Mouse (Mus musculus): ENCODE data around the gene Ebf1.
A peak's percentile ranks its signal among the peaks of the same experiment; 100 is the strongest.

Gene Ebf1

GRCm38 (mm10) chr11:44949140-44949539, 332.0 kb downstream of the Ebf1 start:
- no peak for DNase-seq (ENCODE audit: low read depth, low spot score)

- DNase-seq (ENCODE audit: low read depth, low spot score): no peak
Observed at GRCm38 (mm10) chr11:44950319-44950718, 333.2 kb downstream of the Ebf1 start.

DNA sequence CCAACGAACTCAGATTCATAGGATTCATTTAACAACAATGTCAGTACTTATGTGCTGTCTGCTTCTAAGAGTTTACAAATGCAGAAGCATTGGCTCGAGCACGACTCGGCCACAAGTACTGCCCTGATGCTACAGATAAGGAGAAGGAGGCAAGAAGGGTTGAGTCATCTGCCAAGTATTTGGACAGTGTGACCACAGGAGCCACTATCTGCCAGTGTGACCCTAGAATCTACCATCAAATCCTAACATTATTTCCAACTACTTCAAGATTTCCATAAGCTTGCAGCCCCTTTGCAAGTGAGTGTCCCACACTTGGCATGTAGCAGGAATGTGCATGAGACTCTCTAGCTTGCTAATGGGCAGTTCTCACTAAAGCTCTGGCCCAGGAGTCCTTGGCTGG, 334.4 kb downstream of the Ebf1 start:
- DNase-seq (ENCODE audit: low read depth, low spot score): no peak

GRCm38 (mm10) chr11:44953337-44953736, 336.2 kb downstream of the Ebf1 start:
- DNase-seq (ENCODE audit: low read depth, low spot score): no peak

DNA sequence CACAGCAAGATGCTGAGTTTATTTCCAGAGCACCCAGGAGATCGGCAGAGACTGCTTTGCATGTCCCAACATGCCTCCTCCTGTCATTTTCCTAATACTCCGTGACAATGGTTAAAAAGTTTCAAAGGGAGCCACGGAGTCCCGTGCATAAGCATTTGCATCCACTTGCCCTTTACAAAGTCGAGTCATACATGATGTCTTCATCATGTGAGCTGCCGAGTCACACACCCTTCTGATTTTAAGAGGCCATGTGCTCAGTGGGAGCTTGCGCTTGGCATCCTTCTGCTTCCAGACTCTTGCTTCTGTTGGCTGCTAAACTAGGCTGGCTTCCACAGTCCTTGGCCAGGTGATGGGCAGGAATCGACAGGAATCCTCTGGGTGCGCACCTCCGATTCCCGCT, 336.7 kb downstream of the Ebf1 start:
- DNase-seq (ENCODE audit: low read depth, low spot score): no peak

DNA sequence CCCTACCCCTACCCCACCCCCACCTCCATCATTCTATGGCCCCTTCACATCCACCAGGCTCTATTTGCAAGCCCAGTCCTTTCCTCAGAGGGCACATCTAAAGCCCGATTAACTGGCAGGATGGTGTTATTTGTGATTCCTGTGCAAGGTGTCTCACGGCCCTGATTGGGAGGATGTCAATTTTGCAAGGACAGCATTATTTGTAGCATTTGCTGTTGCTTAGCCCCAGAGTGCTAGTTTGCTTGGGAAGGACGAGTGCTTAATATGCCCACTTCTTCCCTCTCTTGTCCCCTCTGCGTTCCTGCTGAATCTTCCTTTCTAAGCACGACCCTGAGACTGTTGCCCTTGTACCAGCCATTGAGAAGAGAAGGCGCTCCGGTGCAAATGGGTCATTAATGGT, 337.2 kb downstream of the Ebf1 start:
- no peak for DNase-seq (ENCODE audit: low read depth, low spot score)

GRCm38 (mm10) chr11:44962746-44963440, 345.8 kb downstream of the Ebf1 start:
- no peak for DNase-seq (ENCODE audit: low read depth, low spot score)

GRCm38 (mm10) chr11:44969011-44969410, 351.9 kb downstream of the Ebf1 start:
- DNase-seq (ENCODE audit: low read depth, low spot score): no peak

GRCm38 (mm10) chr11:44974271-44974670, 357.2 kb downstream of the Ebf1 start:
- DNase-seq (ENCODE audit: low read depth, low spot score): no peak

- no peak for DNase-seq (ENCODE audit: low read depth, low spot score)
Observed at GRCm38 (mm10) chr11:44975151-44975550, 358.0 kb downstream of the Ebf1 start.

DNA sequence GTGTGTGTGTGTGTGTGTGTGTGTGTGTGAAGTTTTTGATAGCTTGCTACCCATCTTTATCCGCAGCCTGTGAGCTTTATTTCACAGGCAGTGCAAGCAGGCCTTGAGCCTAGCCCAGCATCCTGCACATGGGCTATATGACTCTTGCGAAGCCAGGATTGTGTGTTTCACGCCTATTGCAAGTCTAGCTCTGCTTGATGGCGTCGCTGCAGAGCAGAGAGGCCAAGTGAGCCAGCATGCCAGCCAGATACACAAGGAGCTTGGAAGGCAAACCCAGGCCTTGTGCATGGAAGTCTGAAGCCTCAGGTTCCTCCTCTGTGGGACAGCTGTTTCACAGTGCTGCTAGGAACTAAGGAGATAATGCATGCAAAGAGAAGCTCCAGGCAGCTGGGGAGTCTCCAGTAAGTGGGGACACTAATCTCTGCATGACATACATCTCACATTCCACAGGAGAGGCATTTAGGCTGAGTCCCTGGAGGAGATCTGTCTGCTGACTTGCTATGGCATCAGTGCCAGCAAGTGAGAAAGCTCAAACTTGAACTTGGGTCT, 359.2 kb downstream of the Ebf1 start:
- DNase-seq (ENCODE audit: low read depth, low spot score): no peak

GRCm38 (mm10) chr11:44977921-44978397, 360.8 kb downstream of the Ebf1 start:
- DNase-seq (ENCODE audit: low read depth, low spot score): no peak

- DNase-seq (ENCODE audit: low read depth, low spot score): no peak
Observed at GRCm38 (mm10) chr11:44979391-44979790, 362.3 kb downstream of the Ebf1 start.

GRCm38 (mm10) chr11:44982225-44982624, 365.1 kb downstream of the Ebf1 start:
- no peak for DNase-seq (ENCODE audit: low read depth, low spot score)

- DNase-seq (ENCODE audit: low read depth, low spot score): no peak
Observed at GRCm38 (mm10) chr11:44983961-44984360, 366.8 kb downstream of the Ebf1 start.

- DNase-seq (ENCODE audit: low read depth, low spot score): no peak
Observed at GRCm38 (mm10) chr11:44984381-44984780, 367.3 kb downstream of the Ebf1 start.

- no peak for DNase-seq (ENCODE audit: low read depth, low spot score)
Observed at GRCm38 (mm10) chr11:44987796-44988195, 370.7 kb downstream of the Ebf1 start.

DNA sequence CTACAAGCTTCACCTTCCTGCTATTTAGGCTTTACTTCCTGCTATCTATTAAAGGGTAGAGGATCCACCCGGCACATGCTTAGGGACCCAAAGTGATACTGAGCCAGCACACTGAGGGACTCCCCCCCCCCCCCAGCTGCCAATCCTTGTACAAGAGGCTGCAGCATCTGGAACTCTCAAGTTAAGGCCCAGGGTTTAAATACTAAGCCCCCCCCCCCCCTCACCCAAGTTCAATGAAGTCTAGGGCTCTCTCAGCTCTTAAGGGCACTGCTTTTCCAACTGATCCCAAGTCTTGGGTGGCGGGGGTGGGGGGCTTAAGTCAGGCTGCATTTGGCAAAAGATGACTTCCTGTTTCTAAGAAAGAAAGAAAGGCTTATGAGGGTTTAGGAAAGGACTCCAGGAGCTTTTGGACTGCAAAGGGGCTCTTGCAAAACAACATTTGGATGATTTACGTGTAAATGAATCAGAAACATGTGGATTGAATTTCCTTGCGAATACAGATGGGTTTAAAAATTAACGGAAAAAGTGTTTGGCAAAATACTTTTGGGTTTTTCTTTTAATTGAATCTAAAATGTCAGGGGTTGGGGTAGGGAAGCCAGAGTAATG, 385.7 kb downstream of the Ebf1 start:
- no peak for DNase-seq (ENCODE audit: low read depth, low spot score)

DNA sequence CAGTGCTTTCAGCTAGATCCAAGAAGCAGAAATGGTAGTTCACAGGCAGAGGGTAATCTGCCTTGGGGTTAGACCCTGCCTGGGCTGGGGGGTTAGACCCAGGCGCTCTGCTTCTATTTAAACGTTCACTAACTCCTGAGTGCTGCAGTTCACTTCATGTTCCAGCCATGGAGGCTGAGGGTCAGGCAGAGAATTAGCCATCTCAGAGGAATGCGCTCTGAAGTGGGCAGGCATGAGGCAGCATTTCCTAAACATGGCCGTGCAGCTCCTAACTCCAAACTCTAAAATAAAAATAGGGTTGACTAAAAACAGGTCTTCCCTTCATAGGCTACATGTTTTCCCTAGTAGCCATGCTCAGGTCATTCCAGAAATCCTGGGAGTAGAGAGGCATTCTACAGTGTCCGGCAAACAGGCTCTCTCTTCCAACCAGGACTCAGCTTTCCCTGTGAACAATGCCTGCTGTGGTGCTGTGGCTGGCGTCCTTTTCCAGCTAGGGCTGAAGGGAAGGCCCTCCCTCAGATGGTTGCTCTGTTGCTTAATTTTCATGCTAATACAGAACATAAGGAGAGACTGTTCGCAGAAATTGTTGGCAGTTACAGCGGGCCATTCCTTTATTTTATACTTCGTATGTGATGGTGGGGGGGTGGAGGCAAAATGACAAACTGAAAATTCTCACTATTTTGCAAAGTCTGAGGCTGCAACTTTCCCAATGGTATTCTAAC, 386.8 kb downstream of the Ebf1 start:
- no peak for DNase-seq (ENCODE audit: low read depth, low spot score)

GRCm38 (mm10) chr11:45007311-45007710, 390.2 kb downstream of the Ebf1 start:
- no peak for DNase-seq (ENCODE audit: low read depth, low spot score)

DNA sequence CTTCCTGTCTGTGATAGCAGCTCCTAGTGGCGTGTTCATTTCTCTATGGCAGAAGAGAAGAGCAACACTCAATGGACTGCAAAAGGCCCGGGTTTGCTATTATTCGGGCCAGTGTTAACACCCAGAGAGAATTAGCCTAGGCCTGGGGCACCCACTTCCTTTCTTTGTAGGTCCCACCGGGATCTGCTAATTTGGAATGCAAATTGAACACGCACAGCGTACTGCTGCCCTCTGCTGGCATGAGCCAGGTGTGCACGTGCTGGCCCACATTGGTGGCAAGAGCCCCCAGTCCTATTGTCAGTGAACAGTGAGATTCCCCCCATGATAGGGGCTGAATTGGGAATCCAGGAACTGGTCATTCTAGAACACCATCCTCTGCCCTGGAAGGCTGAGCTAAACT, 391.0 kb downstream of the Ebf1 start:
- DNase-seq (ENCODE audit: low read depth, low spot score): peak; percentile 67

DNA sequence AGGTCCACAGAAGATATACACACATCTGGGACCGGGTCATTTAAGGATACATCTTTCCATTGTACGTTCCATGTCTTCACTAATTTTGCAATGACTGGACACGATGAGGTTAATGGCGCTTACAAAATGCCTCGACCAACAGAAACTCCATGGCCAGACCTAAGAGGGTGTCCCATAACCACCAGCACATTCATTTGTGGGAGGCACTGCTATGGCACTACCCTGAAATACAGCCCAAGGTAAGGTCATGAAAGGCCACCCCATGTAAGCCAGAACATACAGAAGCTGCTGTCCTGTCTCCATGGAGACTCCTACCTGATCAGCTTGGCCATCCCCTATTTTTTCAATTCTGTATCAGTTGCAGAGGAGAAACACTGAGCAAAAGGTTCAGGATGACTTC, 391.6 kb downstream of the Ebf1 start:
- no peak for DNase-seq (ENCODE audit: low read depth, low spot score)
